Mouse (Mus musculus): Measurements from ENCODE around the gene Pstpip1. TPM values are rescaled to one million over a fixed set of nuclear protein-coding genes. Genes with fewer than 3 reads are reported as not detected.

The Pstpip1 gene
- polyA plus RNA-seq, 1 experiment from 2014 or later: 78.8 TPM

- Histone ChIP-seq H3K79me2 (ENCODE audit: inconsistent target) (peaks cover 23% of the 10 kb centered on the region), H3K27ac (no peak overlapping the region), H3K4me3 (ENCODE audit: inconsistent target) (no peak overlapping the region), H3K36me3 (ENCODE audit: inconsistent target) (no peaks in the 10 kb centered on the region)
- WGBS (ENCODE audit: missing documents): 98% methylated on average over 5 of the region's 5 CpGs
Observed at GRCm38 (mm10) chr9:56086524-56086923, 3.2 kb upstream of the Pstpip1 start.

GRCm38 (mm10) chr9:56090546-56091225 lies 924 bp downstream of the Pstpip1 start:
- H3K36me3 ChIP-seq (ENCODE audit: inconsistent target): no peaks in the 10 kb centered on the region
- 3% methylated on average over 5 of the region's 5 CpGs for WGBS (ENCODE audit: missing documents)
- peak overlapping the region; percentile 82 for H3K4me3 ChIP-seq (ENCODE audit: inconsistent target)
- peaks cover 65% of the 10 kb centered on the region for H3K79me2 ChIP-seq (ENCODE audit: inconsistent target)
- H3K27ac ChIP-seq: peak overlapping the region; percentile 96

- Histone ChIP-seq H3K27ac (peak overlapping the region; percentile 96), H3K79me2 (ENCODE audit: inconsistent target) (peaks cover 78% of the 10 kb centered on the region), H3K36me3 (ENCODE audit: inconsistent target) (no peaks in the 10 kb centered on the region; the same call in 1 of the 2 replicates), H3K4me3 (ENCODE audit: inconsistent target) (peak overlapping the region; percentile 82)
- 7% methylated on average over 2 of the region's 2 CpGs for WGBS (ENCODE audit: missing documents)
Observed at GRCm38 (mm10) chr9:56092102-56092501, 2.3 kb downstream of the Pstpip1 start.

GRCm38 (mm10) chr9:56097584-56098298 lies 8.0 kb downstream of the Pstpip1 start:
- Histone ChIP-seq H3K27ac (peak overlapping the region; percentile 96), H3K4me3 (ENCODE audit: inconsistent target) (no peak overlapping the region), H3K79me2 (ENCODE audit: inconsistent target) (peaks cover 94% of the 10 kb centered on the region), H3K36me3 (ENCODE audit: inconsistent target) (no peaks in the 10 kb centered on the region; the same call in 1 of the 2 replicates)
- WGBS (ENCODE audit: missing documents): 6% methylated on average over 4 of the region's 4 CpGs

GRCm38 (mm10) chr9:56100041-56100522 lies 10.3 kb downstream of the Pstpip1 start:
- H3K27ac ChIP-seq: peak overlapping the region; percentile 96
- no peak overlapping the region for H3K4me3 ChIP-seq (ENCODE audit: inconsistent target)
- no peaks in the 10 kb centered on the region; the same call in 1 of the 2 replicates for H3K36me3 ChIP-seq (ENCODE audit: inconsistent target)
- 34% methylated on average over 7 of the region's 7 CpGs for WGBS (ENCODE audit: missing documents)
- peaks cover 92% of the 10 kb centered on the region for H3K79me2 ChIP-seq (ENCODE audit: inconsistent target)

GRCm38 (mm10) chr9:56101022-56101421 lies 11.3 kb downstream of the Pstpip1 start:
- no peaks in the 10 kb centered on the region; the same call in 1 of the 2 replicates for H3K36me3 ChIP-seq (ENCODE audit: inconsistent target)
- H3K4me3 ChIP-seq (ENCODE audit: inconsistent target): no peak overlapping the region
- H3K79me2 ChIP-seq (ENCODE audit: inconsistent target): peaks cover 92% of the 10 kb centered on the region
- H3K27ac ChIP-seq: peak overlapping the region; percentile 96
- WGBS (ENCODE audit: missing documents): 0% methylated on average over 4 of the region's 4 CpGs

- H3K36me3 ChIP-seq (ENCODE audit: inconsistent target): no peaks in the 10 kb centered on the region
- 25% methylated on average over 7 of the region's 7 CpGs for WGBS (ENCODE audit: missing documents)
- peak overlapping the region; percentile 96 for H3K27ac ChIP-seq
- no peak overlapping the region for H3K4me3 ChIP-seq (ENCODE audit: inconsistent target)
- H3K79me2 ChIP-seq (ENCODE audit: inconsistent target): peaks cover 98% of the 10 kb centered on the region
Observed at GRCm38 (mm10) chr9:56104921-56105320, 15.2 kb downstream of the Pstpip1 start.

- no peaks in the 10 kb centered on the region for H3K36me3 ChIP-seq (ENCODE audit: inconsistent target)
- peak overlapping the region; percentile 96 for H3K27ac ChIP-seq
- 51% methylated on average over 6 of the region's 6 CpGs for WGBS (ENCODE audit: missing documents)
- peaks cover 98% of the 10 kb centered on the region for H3K79me2 ChIP-seq (ENCODE audit: inconsistent target)
- H3K4me3 ChIP-seq (ENCODE audit: inconsistent target): no peak overlapping the region
Observed at GRCm38 (mm10) chr9:56106274-56107072, 16.7 kb downstream of the Pstpip1 start.

- WGBS (ENCODE audit: missing documents): 50% methylated on average over 6 of the region's 6 CpGs
- Histone ChIP-seq H3K79me2 (ENCODE audit: inconsistent target) (peaks cover 98% of the 10 kb centered on the region), H3K36me3 (ENCODE audit: inconsistent target) (no peaks in the 10 kb centered on the region), H3K4me3 (ENCODE audit: inconsistent target) (no peak overlapping the region), H3K27ac (peak overlapping the region; percentile 96)
Observed at GRCm38 (mm10) chr9:56107527-56107926, 17.8 kb downstream of the Pstpip1 start.

GRCm38 (mm10) chr9:56108174-56108573 lies 18.4 kb downstream of the Pstpip1 start:
- no peaks in the 10 kb centered on the region for H3K36me3 ChIP-seq (ENCODE audit: inconsistent target)
- H3K79me2 ChIP-seq (ENCODE audit: inconsistent target): peaks cover 98% of the 10 kb centered on the region
- H3K4me3 ChIP-seq (ENCODE audit: inconsistent target): no peak overlapping the region
- peak overlapping the region; percentile 96 for H3K27ac ChIP-seq
- WGBS (ENCODE audit: missing documents): 8% methylated on average over 5 of the region's 5 CpGs

GRCm38 (mm10) chr9:56118091-56118490 lies 28.3 kb downstream of the Pstpip1 start:
- WGBS (ENCODE audit: missing documents): 95% methylated on average over 5 of the region's 5 CpGs
- H3K4me3 ChIP-seq (ENCODE audit: inconsistent target): no peak overlapping the region
- H3K36me3 ChIP-seq (ENCODE audit: inconsistent target): peaks cover 82% of the 10 kb centered on the region
- peaks cover 68% of the 10 kb centered on the region for H3K79me2 ChIP-seq (ENCODE audit: inconsistent target)
- H3K27ac ChIP-seq: no peak overlapping the region

- Histone ChIP-seq H3K79me2 (ENCODE audit: inconsistent target) (peaks cover 63% of the 10 kb centered on the region), H3K4me3 (ENCODE audit: inconsistent target) (no peak overlapping the region), H3K27ac (no peak overlapping the region), H3K36me3 (ENCODE audit: inconsistent target) (peaks cover 87% of the 10 kb centered on the region)
- WGBS (ENCODE audit: missing documents): 50% methylated on average over 14 of the region's 14 CpGs
Observed at GRCm38 (mm10) chr9:56118582-56118981, 28.8 kb downstream of the Pstpip1 start.

- no peak overlapping the region for H3K27ac ChIP-seq
- H3K79me2 ChIP-seq (ENCODE audit: inconsistent target): peaks cover 52% of the 10 kb centered on the region; the same call in 1 of the 2 replicates
- no peak overlapping the region for H3K4me3 ChIP-seq (ENCODE audit: inconsistent target)
- H3K36me3 ChIP-seq (ENCODE audit: inconsistent target): peaks cover 92% of the 10 kb centered on the region
- WGBS (ENCODE audit: missing documents): 90% methylated on average over 2 of the region's 2 CpGs
Observed at GRCm38 (mm10) chr9:56119651-56120050, 29.9 kb downstream of the Pstpip1 start.

GRCm38 (mm10) chr9:56121097-56121496 lies 31.3 kb downstream of the Pstpip1 start:
- Histone ChIP-seq H3K79me2 (ENCODE audit: inconsistent target) (peaks cover 38% of the 10 kb centered on the region; the same call in 1 of the 2 replicates), H3K36me3 (ENCODE audit: inconsistent target) (peaks cover 92% of the 10 kb centered on the region), H3K4me3 (ENCODE audit: inconsistent target) (no peak overlapping the region), H3K27ac (no peak overlapping the region)
- WGBS (ENCODE audit: missing documents): 81% methylated on average over 7 of the region's 7 CpGs

Measured in macrophage (primary cell).